Mouse (Mus musculus): ENCODE results near the gene Ssh1.

DNA sequence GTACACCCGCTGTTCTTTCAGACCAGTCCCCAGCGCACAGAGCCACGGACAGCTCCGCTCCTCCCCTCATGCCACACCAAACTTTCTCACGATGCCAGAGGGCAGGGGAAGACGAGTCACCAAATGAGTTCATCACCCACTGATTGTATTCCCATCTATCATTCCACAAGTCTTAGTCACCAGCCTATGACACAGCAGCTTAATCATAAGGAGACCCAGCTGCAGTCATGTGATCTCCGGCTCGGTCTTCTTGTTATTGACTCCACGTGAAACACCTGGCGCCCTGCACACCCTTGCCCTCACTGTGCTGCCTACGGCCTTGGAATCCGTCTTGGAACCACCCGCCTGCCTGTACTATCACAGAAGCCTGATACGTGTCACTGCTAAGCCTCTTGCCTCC, 28.7 kb downstream of the Ssh1 start:
- TF ChIP-seq CTCF (IDR thresholded peaks at IDR 0.05; ENCODE audit: extremely low read depth, insufficient read depth, insufficient read length, insufficient replicate concordance) = no peak
- TF ChIP-seq POLR2A (IDR thresholded peaks at IDR 0.05; ENCODE audit: low read depth, low read length) = no peak

All from spleen, adult 2 months (tissue).